Mouse (Mus musculus) right cerebral cortex, adult 18-20 months (tissue): Measurements from ENCODE around the gene Aoc1.

Source experiments
- DNase-seq: peaks from one replicate; pipeline ENCODE4 v3.0.0; 2022; ENCODE audit warnings: mixed read lengths

The Aoc1 gene

DNA sequence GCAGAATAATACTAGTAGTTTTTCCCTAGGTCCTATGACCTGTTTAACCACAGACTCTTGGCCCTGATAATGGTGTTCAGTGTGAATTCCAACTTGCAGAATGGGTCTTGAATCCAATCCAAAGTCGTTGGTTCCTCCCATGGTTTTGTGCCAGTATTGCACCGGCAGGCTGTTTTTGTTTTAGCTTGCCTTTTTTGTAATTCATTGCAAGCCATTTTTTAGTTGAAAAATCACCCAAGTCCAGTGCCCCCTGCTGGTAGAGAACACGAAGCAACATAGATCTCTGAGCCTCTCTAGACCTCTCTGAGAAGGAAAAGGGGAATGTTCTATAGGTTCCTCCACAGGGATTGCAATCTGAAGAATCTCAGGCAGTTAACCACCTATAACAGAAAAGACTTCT is 39.3 kb downstream of the Aoc1 start:
- no peak for DNase-seq

DNA sequence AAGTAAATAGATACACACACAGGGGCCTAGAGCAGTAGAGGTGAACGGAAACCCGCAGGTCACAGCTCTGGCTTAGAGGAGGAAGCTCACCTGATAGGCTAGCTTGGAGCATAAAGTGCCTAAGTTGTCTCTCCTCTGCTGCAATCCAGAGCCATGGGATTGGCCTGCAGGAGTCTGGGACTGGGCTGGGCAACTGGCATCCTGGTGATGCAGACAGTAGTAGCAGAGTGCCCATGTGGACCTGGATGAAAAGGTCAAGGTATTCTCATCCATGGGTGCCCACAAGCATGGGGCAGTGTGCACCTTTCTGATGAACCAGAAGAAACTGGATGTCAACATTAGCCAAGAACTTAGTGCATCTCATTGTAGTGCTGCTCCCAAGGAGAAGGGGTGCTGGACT is 40.9 kb downstream of the Aoc1 start:
- DNase-seq, result no peak

DNA sequence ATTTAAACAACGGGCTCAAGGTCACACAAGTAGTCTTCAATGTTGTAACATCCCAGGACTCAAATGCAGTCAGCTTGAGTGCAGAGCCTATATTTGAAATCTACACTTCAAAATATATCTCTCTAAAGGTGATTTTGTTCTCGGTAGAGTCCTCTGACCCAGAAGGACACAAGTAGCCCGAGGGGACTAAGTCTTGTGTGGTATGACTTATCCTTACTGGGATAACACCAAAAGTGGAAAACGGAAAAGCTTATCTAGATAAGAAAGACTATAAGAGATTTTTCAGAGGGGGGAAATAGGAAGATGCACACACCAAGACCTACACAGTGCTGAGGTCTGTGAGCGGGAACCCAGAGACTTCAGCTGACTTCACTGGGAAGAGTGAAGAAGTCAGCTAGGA is 56.9 kb downstream of the Aoc1 start, which contains the start of gene 1600015I10Rik:
TSS of gene 1600015I10Rik (plus strand) at position 301 of the 400 bp plus-strand sequence.
- DNase-seq, result no peak

DNA sequence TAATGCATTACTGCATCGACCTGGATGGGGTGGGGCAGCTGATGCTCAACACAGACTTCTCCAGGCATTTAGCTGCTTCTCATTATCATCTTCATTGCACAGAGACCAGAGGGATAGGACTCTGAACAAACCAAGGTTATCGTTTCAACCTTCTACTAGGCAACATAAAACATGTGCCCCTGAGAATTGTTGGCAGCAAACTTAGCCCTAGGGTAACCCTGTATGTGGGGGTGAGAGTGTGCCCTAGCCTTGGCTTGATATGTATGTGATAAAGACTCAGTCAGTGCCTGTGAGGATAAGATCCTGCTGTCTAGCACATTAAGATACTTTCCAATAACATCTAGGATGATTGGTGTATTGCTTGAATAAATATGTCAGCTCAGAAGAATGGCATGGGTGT is 76.9 kb downstream of the Aoc1 start:
- DNase-seq, result no peak

DNA sequence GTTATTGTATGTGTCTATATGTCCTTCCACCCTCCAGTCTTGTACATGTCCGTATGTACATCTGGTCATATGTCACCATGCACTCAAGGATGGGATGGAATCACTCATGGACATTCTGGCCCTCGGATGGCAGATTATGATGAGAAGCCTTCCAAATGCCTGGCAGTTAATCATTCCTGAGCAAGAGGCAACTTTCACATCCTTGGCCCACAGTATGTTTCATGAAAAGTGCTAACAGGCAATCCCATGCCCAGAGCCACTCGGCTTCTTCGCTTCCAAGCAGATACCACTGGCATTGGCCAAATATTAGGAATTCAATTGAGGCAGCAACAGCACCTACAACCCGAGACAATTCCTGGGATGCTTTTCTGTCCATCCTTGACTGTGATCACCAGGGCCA is 78.0 kb downstream of the Aoc1 start:
- no peak for DNase-seq

DNA sequence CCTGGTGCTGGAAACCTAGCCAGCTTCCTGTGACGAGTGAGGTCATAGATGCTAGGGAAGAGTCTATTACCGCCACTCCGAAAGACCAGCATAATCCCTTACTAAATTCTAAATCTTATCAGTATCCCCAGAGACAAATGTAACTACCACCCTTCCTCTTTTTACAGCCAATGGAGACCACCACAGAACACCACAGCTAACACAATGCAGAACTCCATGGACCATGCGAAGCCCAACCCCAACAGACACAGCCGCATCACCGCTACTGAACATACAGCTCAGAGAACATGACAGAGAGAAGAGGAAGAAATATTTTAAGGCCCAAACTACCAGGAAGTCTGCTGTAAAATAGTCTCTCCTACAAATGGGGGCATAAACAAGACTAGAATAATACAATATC is 78.9 kb downstream of the Aoc1 start:
- DNase-seq, result no peak

DNA sequence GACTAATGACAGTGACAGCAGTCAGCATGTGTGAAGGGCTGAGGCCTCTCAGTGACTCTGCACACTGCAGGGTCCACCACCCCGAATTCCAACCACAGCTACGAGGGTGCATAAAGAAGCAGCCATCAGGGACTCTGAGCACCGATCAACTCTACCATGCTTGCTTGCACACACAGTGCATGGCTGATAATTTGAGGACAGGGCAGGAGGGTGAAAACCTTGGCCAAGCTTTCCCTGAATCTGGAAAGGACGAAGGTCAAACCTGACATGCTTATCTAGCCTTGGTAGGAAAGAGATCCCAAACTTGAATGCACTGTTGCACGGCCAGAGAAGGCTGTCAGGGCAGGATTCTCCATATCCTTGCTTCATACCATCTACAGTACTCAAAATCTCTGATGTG is 80.5 kb downstream of the Aoc1 start:
- no peak for DNase-seq

DNA sequence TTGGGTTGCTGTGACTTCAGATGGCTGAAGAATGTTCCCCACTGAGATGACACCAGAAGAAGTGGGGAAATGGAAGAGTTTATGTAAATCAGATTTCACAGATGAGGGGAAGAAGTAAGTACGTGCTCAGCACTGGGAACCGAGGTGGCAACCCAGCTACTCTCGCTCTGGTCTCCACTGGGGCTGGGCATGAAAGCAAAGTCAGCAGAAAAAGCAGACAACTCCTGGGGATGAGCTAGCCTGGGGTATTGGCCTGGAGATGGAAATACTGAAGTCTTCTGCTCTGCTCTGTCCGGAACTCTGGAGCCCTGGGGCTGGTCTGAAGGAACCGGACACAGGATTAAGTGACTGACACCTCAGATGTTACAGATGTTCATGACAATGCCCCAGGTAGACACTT is 81.5 kb downstream of the Aoc1 start:
- no peak for DNase-seq

DNA sequence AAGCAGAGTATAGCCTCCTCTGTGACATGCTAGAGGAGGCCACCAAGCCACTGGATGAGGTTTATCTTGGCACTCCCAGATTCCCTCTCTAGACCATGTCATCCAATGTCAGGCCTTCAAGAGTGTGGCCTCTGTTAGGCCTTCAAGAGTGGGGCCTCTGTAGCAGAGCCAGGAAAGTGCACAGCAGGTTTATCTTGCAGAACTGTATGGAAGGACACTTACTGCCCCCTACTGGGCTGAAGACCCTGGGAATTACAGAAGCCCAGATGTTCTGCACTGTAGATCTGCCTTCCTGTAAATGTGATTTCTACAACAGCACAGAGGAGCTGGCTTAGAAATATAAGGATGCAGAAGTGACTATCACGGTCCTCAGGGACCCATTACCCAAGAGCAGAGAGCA is 82.2 kb downstream of the Aoc1 start:
- peak; percentile 9 for DNase-seq

DNA sequence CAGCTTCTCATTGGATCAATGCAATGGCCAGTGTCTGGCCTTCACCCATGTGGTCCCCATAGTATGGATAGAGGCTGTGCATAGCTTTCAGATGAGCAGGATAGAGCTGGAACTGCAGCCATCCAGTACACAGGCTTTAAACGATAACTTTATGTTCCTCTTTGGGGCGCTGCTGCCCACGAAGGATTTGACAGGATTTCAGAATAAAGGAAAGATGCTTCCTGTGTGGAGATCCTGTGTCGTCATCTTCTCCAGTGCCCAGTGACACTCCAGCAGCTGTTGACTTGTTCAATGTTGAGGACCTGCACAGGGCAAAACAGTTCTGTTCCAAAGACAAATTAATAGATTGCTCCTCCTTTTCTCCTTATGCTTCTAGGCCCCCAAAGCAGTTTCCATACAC is 84.1 kb downstream of the Aoc1 start:
- DNase-seq, result no peak

DNA sequence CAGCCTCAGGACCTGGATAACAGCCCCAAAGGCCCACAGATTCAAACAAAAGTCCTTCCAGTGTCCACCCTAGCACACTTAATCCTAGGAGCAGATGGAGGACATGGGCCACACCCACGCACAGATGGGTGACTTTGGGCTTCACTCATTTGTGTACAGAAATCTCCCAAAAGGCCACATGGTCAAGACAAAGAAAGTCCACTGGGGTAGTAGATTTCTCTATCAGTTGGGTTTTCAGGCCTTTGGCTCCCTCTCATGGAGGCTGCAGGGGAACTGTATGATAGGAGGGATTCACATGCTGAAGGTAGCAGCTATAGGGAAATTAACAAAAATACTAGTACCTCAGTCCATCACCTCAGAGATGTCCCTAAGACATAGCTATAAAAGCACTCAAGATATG is 85.4 kb downstream of the Aoc1 start:
- DNase-seq, result peak; percentile 4
